ENCODE assay signal across 11 mouse cellular contexts in the genomic region with DNA sequence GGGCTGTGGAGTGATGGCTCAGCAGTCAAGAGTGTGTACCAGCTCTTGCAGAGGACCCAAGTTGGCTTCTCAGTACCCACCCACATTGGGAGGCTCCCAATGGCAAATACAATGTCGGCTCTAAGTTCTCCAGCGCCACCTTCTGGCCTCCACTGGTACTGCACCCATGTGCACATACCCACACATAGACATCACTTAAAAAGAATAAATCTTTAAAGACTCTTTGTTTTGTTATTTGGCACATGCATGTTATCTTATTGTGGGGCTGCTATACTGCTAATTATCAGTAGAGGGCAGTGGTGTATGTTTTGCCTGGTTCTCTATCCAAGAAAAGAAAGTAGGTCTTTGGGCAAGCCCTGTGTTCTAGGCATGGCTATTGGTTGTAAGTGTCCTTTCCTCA.
DNase-seq lines count a peak whose midpoint lies in the region; ATAC-seq and TF ChIP-seq lines count a peak whose summit lies in the region.
"Had no signal": no experiment of that assay in that cellular context is flagged by ENCODE, and none has a peak within 500 bp of the region (broad histone marks: within the 10 kb centered on the region; RNA-seq: fewer than 3 reads in every experiment).

No protein-coding gene starts in this region.

- TF ChIP-seq POLR2A in testis, adult 2 months (IDR thresholded peaks at IDR 0.05; ENCODE audit: control insufficient read depth, low read depth, low read length): no peak

- no peak for TF ChIP-seq EP300 in lung, postnatal 0 days (IDR thresholded peaks at IDR 0.05)

- H3K4me2 ChIP-seq in lung, postnatal 0 days (replicated peaks; ENCODE audit: low read depth, low read length): no peak overlapping the region

- no peak overlapping the region for H3K9ac ChIP-seq in lung, postnatal 0 days (replicated peaks; ENCODE audit: low read depth)

- H3K27me3 ChIP-seq in lung, postnatal 0 days (replicated peaks; ENCODE audit: insufficient read depth, low read length): no peaks in the 10 kb centered on the region
- no peaks in the 10 kb centered on the region for H3K27me3 ChIP-seq in testis, adult 2 months (ENCODE audit: control insufficient read depth, insufficient read depth, low read length)

- peak; percentile 63 for TF ChIP-seq CTCF in lung, postnatal 0 days (IDR thresholded peaks at IDR 0.05)
- TF ChIP-seq CTCF in testis, adult 2 months (IDR thresholded peaks at IDR 0.05; ENCODE audit: control insufficient read depth, insufficient read depth, insufficient replicate concordance, low read depth, low read length): peak; percentile 85

- ATAC-seq in CD4-positive, CD25-positive, alpha-beta regulatory T cell, adult 4 months: no peak
- no peak for ATAC-seq in lung, postnatal 0 days

- H3K4me3 ChIP-seq in lung, postnatal 0 days (ENCODE audit: low read depth, low read length): no peak overlapping the region
- no peak overlapping the region for H3K4me3 ChIP-seq in testis, adult 2 months (ENCODE audit: control insufficient read depth, low read depth, low read length)
- H3K4me3 ChIP-seq: erythroblast, embryonic 14.5 days had no signal

- H3K4me1 ChIP-seq in lung, postnatal 0 days (ENCODE audit: insufficient read depth, low read depth, low read length): no peaks in the 10 kb centered on the region
- H3K4me1 ChIP-seq in testis, adult 2 months (ENCODE audit: control insufficient read depth, insufficient read depth, low read length): peaks cover 6% of the 10 kb centered on the region; the same call in 1 of the 2 replicates

- 27% methylated on average over 2 of the region's 2 CpGs for WGBS in lung, postnatal 0 days

- H3K27ac ChIP-seq in lung, postnatal 0 days (ENCODE audit: low read length): no peak overlapping the region
- H3K27ac ChIP-seq in testis, adult 2 months (ENCODE audit: control insufficient read depth, insufficient read depth, low read depth, low read length): no peak overlapping the region

- no peaks in the 10 kb centered on the region for H3K9me3 ChIP-seq in lung, postnatal 0 days (ENCODE audit: low read length)

- H3K36me3 ChIP-seq in lung, postnatal 0 days (ENCODE audit: insufficient read depth, low read length): no peaks in the 10 kb centered on the region
- no peaks in the 10 kb centered on the region for H3K36me3 ChIP-seq in testis, adult 2 months (ENCODE audit: control insufficient read depth, insufficient read depth, low read length)

- peak; percentile 16 for DNase-seq in CD4-positive, CD25-positive, alpha-beta regulatory T cell, adult 2 months (ENCODE audit: low read depth, low spot score)
- DNase-seq in lung, postnatal 0 days (ENCODE audit: low spot score): no peak
- no peak for DNase-seq in lung, postnatal 4 days
- DNase-seq in liver: peak; percentile 32
- no peak for DNase-seq in layer of hippocampus, adult 9-10 months (ENCODE audit: low spot score)
- DNase-seq in layer of hippocampus, postnatal 25 days (ENCODE audit: extremely low spot score in 1 of 2, low spot score in 1 of 2): no peak
- DNase-seq: layer of hippocampus, postnatal 36 days; midbrain, embryonic 14.5 days had no signal

Comparison
In these comparisons a context has a peak if more than half of its experiments do, and no peak if none do; other contexts are left out.
1. DNase-seq: peak in CD4-positive, CD25-positive, alpha-beta regulatory T cell, adult 2 months (single experiment) and liver (single experiment); none in lung, postnatal 0 days (single experiment), lung, postnatal 4 days (0 of 2), layer of hippocampus, adult 9-10 months (single experiment) and layer of hippocampus, postnatal 25 days (0 of 2).